Mouse (Mus musculus) spleen, postnatal 0 days (tissue): ENCODE results near the gene Isy1. TPM values are rescaled to one million over a fixed set of nuclear protein-coding genes. Genes with fewer than 3 reads are reported as not detected.

ENCODE experiments used
- polyA plus RNA-seq: library from polyadenylated mRNA; unstranded; fragments of >200 nt; fragmentation: Nextera tagmentation; extraction: Ambion mirVana; gene quantifications from 2 replicates; pipeline ENCODE4 v1.2.1, GENCODE M21; 2015

The Isy1 gene
- 43.4 and 47.8 TPM in 2 replicates for polyA plus RNA-seq

DNA sequence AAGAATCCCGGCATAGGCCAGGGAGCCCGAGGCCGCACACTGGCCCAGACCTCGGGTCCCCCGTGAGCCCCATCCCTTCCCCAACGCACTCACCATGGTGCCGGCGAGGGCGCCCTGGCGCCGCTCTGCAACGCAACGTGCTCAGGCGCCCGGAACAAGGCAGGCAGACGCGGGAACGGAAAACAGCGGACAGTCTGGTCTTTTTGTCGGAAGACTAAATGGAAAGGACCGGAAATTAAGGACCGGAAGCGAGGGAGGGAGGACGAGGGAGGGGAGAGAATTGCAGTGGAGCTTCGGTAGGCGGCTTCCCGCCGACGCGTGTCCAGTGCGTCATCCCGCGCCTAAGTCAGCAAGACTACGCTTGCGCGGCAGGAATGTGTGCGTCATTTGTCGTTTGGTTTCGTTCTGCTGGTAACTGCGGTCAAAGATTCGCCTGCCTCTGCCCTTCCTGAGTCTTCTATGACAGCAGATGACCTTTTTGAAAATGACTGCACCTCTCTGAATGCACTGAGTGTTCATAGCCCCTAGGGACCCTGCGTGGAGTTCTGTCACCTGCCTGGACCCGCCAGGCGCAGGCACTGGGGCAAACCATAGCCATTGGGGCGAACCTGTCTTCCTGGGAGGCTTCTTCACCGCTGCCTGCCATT lies at the start of gene Isy1:
Isy1 (minus strand) TSS at position 248 of the 647 bp plus-strand sequence.

DNA sequence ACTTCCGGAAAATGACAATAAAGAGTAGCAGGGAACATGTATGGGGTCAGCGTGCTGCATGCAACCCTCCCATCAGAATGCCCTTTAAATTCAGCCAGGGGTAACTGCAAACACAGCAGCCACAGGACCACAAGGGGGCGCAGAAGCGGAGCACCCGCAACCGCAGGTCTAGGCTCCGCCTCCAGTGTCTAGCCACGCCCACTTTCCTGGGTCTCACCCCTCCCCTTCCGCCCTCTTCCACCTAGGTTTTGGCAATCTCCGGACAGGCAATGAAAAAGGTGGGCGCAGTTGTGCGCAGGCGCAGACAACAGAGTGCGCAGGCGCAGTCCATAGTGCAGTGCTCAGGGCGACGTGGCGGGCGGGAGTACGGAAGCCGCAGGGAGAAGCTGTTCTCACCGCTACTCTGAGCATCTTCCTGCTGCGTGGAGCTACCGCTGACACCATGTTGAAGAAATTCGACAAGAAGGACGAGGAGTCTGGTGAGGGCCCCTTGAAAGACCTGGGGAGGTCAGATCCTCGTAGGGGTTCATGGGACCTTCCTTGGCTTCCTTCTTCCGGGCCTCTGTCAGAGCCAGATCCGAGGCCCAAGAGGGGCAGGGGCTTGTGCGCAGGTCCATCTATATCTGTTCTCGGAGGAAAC lies 49.1 kb upstream of the Isy1 start, which contains the start of gene Copg1:
Copg1 (plus strand) TSS at position 221 of the 640 bp plus-strand sequence.

DNA sequence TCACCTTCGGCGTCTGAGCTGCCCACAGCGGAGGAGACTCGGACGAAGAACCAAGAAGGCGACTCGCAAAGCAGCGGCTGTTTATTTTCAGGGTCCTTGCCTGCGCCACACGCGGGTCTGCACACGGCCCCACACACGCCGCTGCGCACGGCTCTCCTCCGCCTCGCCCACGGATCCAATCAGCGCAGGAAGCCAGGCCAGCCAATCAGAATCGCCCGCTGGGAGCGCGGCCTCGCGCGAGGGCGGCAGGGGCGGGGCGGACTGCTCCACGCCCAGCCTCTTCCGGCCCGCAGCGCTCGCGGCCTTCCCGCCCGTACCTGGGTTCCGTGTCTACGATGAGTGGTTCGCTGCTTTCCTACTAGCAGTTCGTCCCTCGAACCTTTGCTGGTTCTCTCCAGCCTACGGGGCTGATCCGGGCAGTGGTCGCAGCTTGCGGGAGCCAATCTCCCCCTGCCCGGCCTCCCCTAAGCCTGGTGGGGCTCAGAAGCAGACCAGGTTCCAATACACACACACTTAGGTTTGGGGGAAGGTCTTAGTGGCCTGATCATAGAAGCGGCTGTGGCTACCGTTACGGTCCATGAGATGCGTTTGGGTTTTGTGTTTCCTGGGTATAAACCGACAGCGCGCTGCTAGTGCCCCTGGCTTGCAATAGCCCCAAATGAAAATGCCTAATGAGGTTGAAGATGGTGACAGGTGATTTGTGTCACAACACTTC lies 12.5 kb upstream of the Isy1 start, which contains the start of gene Cnbp:
Cnbp (minus strand) TSS at position 207 of the 715 bp plus-strand sequence.

DNA sequence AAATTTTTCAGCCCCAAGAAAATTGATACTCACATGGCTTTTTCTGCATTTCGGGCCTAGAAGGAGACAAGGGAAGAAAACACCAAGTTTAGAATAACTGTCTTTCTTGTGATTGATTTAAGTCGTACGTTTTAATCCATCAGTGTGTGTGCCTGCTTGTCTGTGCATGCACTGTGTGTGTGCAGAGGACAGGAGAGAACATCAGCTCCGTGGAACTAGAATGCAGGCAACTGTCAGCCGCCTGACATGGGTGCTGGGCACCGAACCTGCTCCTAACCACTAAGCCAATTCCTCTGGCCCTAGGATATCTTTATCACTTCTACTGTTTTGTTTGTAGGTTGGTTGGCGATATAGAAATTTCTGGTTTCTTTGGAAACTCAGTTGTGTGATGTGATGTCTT lies 2.9 kb downstream of the Isy1 start, which contains the start of gene Gm45140:
Gm45140 (minus strand) TSS at position 101 of the 400 bp plus-strand sequence.

DNA sequence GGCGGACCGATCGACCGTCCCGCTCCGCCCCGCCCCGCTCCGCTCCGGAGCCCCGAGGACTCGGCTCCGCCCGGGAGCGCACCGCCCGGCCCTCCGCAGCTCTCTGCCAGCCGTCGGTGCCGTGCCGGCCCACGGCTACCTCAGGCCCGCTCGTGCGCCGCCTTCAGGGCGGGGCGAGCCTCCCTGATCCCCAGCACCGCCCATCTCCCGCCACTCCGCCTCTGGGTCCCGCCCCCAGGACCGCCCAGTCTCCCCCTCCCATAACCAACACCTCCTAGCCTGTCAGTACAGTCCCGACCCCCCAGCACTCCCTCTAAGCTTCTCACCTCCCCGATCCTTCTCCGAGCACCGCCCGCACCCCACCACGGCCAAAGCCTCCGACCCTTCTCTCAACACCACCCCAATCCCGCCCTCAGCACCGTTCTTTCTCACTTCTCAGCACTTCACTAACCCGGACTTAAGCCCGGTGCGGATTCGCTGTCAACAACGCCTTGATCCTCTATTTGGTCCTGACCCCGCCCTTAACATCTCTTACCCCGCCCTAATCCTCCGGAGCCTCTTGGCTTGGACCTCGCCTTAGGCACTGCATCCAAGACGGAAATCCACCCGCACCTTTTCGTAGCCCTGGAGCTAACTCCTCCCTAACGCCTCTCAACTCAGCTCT lies 26.8 kb downstream of the Isy1 start, which contains the start of gene Rab43:
Rab43 (minus strand) TSS at position 490 of the 664 bp plus-strand sequence.

DNA sequence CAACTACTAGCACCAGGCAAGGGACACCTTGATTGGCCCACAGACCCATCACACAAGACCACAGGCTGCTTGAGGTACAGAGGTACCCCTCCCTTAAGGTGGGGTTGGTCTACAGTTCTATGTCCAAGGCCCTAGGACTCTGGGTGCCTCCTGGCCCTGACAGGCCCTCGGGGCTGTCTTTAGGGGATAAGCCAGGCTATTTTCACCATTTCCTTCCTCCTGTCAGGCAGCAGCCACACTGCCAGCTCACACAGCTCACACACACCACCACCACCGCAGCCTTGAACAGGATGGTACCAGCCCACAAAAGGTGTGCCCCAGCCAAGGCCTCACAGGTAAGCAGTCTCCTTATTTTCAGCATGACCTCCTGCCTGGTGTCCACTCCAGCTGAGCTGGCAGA lies 60.8 kb downstream of the Isy1 start, which contains the start of gene Gp9:
Gp9 (plus strand) TSS at position 231 of the 400 bp plus-strand sequence.

Other genes starting within 250 kb of the Isy1 start
- 1.9 TPM in 2 replicates for gene Prokr1, start 248.1 kb downstream of the Isy1 start, polyA plus RNA-seq
- 17.2 and 18.1 TPM in 2 replicates for gene Aplf, start 166.6 kb downstream of the Isy1 start, polyA plus RNA-seq
- 0.67 and 0.86 TPM in 2 replicates for gene Efcc1, start 107.9 kb downstream of the Isy1 start, polyA plus RNA-seq
- gene Gp9, start 60.7 kb downstream of the Isy1 start, polyA plus RNA-seq: 26.3 and 29.7 TPM in 2 replicates
- 37.3 and 40.1 TPM in 2 replicates for gene Rab43, start 26.6 kb downstream of the Isy1 start, polyA plus RNA-seq
- gene Gm45140, start 3.0 kb downstream of the Isy1 start, polyA plus RNA-seq: 2.2 and 2.4 TPM in 2 replicates
- gene Cnbp, start 12.3 kb upstream of the Isy1 start, polyA plus RNA-seq: 611 and 628 TPM in 2 replicates
- gene Copg1, start 49.0 kb upstream of the Isy1 start, polyA plus RNA-seq: 42.2 and 43.2 TPM in 2 replicates
- 26.6 and 27.5 TPM in 2 replicates for gene Hmces, start 75.1 kb upstream of the Isy1 start, polyA plus RNA-seq
- 6.3 and 7.4 TPM in 2 replicates for gene H1fx, start 142.8 kb upstream of the Isy1 start, polyA plus RNA-seq
- gene Rab7, start 206.5 kb upstream of the Isy1 start, polyA plus RNA-seq: 104 and 116 TPM in 2 replicates
- gene Rpn1, start 245.7 kb upstream of the Isy1 start, polyA plus RNA-seq: 125 and 135 TPM in 2 replicates